Mouse (Mus musculus): ENCODE data around the gene Ppp1r12b. TPM values are rescaled to one million over a fixed set of nuclear protein-coding genes. Genes with fewer than 3 reads are reported as not detected.

Ppp1r12b gene
- polyA plus RNA-seq, 1 experiment = 8.9 TPM

GRCm38 (mm10) chr1:134987173-134987961, 31.6 kb upstream of the Ppp1r12b start:
- Histone ChIP-seq H3K9ac (ENCODE audit: low read depth, poor library complexity, severe bottlenecking) (0 out of 2 replicates have a peak overlapping the region, but pooled peaks have one; percentile 9), H3K4me3 (ENCODE audit: low read depth, low read length) (peak overlapping the region; percentile 47), H3K36me3 (ENCODE audit: control insufficient read depth, insufficient read depth, low read length, poor library complexity, severe bottlenecking) (no peaks in the 10 kb centered on the region), H3K9me3 (replicated peaks; ENCODE audit: control insufficient read depth, insufficient read depth, low read length, poor library complexity, severe bottlenecking) (no peaks in the 10 kb centered on the region), H3K27me3 (ENCODE audit: control insufficient read depth, insufficient read depth, low read length, poor library complexity, severe bottlenecking) (no peaks in the 10 kb centered on the region), H3K27ac (ENCODE audit: insufficient read depth, low read length) (no peak overlapping the region), H3K4me1 (ENCODE audit: control insufficient read depth, insufficient read depth, low read length) (no peaks in the 10 kb centered on the region)
- no peak for TF ChIP-seq EP300 (IDR thresholded peaks at IDR 0.05; ENCODE audit: insufficient read depth, low read depth, low read length)
- TF ChIP-seq CTCF (IDR thresholded peaks at IDR 0.05; ENCODE audit: low read depth, low read length) = no peak
- no peak for TF ChIP-seq POLR2A (IDR thresholded peaks at IDR 0.05; ENCODE audit: insufficient read depth, low read length)

DNA sequence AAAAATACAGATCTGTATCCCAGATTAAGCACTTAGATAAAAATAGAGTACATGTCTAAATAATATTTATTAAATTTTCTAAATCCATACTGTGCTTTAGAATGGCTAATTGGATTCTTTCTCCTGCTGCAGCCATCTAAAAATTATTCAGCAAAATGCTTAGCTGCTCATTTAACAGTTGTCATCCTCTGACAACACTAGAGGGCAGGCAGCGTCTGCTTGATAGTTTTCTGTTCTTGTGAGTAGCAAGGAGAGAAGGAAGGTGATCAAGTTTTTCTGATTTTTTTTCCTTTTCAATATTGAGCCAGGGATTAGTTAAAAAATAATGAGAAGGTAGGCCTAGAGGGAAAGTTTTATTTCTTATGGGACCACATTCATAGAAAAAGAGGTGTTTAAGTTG, 17.2 kb upstream of the Ppp1r12b start:
- TF ChIP-seq EP300 (IDR thresholded peaks at IDR 0.05; ENCODE audit: insufficient read depth, low read depth, low read length) (no peak), POLR2A (IDR thresholded peaks at IDR 0.05; ENCODE audit: insufficient read depth, low read length) (no peak), CTCF (IDR thresholded peaks at IDR 0.05; ENCODE audit: low read depth, low read length) (no peak)
- H3K27ac ChIP-seq (ENCODE audit: insufficient read depth, low read length) = no peak overlapping the region
- H3K36me3 ChIP-seq (ENCODE audit: control insufficient read depth, insufficient read depth, low read length, poor library complexity, severe bottlenecking) = peaks cover 65% of the 10 kb centered on the region

GRCm38 (mm10) chr1:134965430-134965829, 9.7 kb upstream of the Ppp1r12b start:
- TF ChIP-seq CTCF (IDR thresholded peaks at IDR 0.05; ENCODE audit: low read depth, low read length) (no peak), POLR2A (IDR thresholded peaks at IDR 0.05; ENCODE audit: insufficient read depth, low read length) (no peak), EP300 (IDR thresholded peaks at IDR 0.05; ENCODE audit: insufficient read depth, low read depth, low read length) (no peak)
- Histone ChIP-seq H3K9ac (ENCODE audit: low read depth, poor library complexity, severe bottlenecking) (no peak overlapping the region), H3K4me1 (ENCODE audit: control insufficient read depth, insufficient read depth, low read length) (no peaks in the 10 kb centered on the region), H3K4me3 (ENCODE audit: low read depth, low read length) (no peak overlapping the region), H3K27me3 (ENCODE audit: control insufficient read depth, insufficient read depth, low read length, poor library complexity, severe bottlenecking) (no peaks in the 10 kb centered on the region), H3K27ac (ENCODE audit: insufficient read depth, low read length) (no peak overlapping the region), H3K36me3 (ENCODE audit: control insufficient read depth, insufficient read depth, low read length, poor library complexity, severe bottlenecking) (peaks cover 41% of the 10 kb centered on the region), H3K9me3 (replicated peaks; ENCODE audit: control insufficient read depth, insufficient read depth, low read length, poor library complexity, severe bottlenecking) (no peaks in the 10 kb centered on the region)

More for the DNA sequence above, 17.2 kb upstream of the Ppp1r12b start:
- Histone ChIP-seq H3K4me3 (ENCODE audit: low read depth, low read length) (no peak overlapping the region), H3K9ac (ENCODE audit: low read depth, poor library complexity, severe bottlenecking) (no peak overlapping the region), H3K27me3 (ENCODE audit: control insufficient read depth, insufficient read depth, low read length, poor library complexity, severe bottlenecking) (no peaks in the 10 kb centered on the region), H3K9me3 (replicated peaks; ENCODE audit: control insufficient read depth, insufficient read depth, low read length, poor library complexity, severe bottlenecking) (no peaks in the 10 kb centered on the region), H3K4me1 (ENCODE audit: control insufficient read depth, insufficient read depth, low read length) (no peaks in the 10 kb centered on the region)

- no peak overlapping the region for H3K27ac ChIP-seq (ENCODE audit: insufficient read depth, low read length)
- H3K4me3 ChIP-seq (ENCODE audit: low read depth, low read length) = peak overlapping the region; percentile 83
- H3K4me1 ChIP-seq (ENCODE audit: control insufficient read depth, insufficient read depth, low read length) = no peaks in the 10 kb centered on the region
- H3K9ac ChIP-seq (ENCODE audit: low read depth, poor library complexity, severe bottlenecking) = peak overlapping the region; percentile 76
- peaks cover 17% of the 10 kb centered on the region for H3K36me3 ChIP-seq (ENCODE audit: control insufficient read depth, insufficient read depth, low read length, poor library complexity, severe bottlenecking)
- no peaks in the 10 kb centered on the region for H3K27me3 ChIP-seq (ENCODE audit: control insufficient read depth, insufficient read depth, low read length, poor library complexity, severe bottlenecking)
- TF ChIP-seq POLR2A (IDR thresholded peaks at IDR 0.05; ENCODE audit: insufficient read depth, low read length) = no peak
- TF ChIP-seq CTCF (IDR thresholded peaks at IDR 0.05; ENCODE audit: low read depth, low read length) = peak; percentile 9
- no peak for TF ChIP-seq EP300 (IDR thresholded peaks at IDR 0.05; ENCODE audit: insufficient read depth, low read depth, low read length)
- H3K9me3 ChIP-seq (replicated peaks; ENCODE audit: control insufficient read depth, insufficient read depth, low read length, poor library complexity, severe bottlenecking) = no peaks in the 10 kb centered on the region
These were observed 7.1 kb upstream of the Ppp1r12b start for GRCm38 (mm10) chr1:134962821-134963220.

GRCm38 (mm10) chr1:134962053-134962803, 6.5 kb upstream of the Ppp1r12b start, which contains the start of gene Ube2t:
Gene Ube2t (plus strand): TSS chr1:134962565.
- H3K4me1 ChIP-seq (ENCODE audit: control insufficient read depth, insufficient read depth, low read length) = no peaks in the 10 kb centered on the region
- H3K4me3 ChIP-seq (ENCODE audit: low read depth, low read length) = peak within 1 kb of the TSS; percentile 83
- peak within 1 kb of the TSS; percentile 13; the same call in 1 of the 2 replicates for H3K27ac ChIP-seq (ENCODE audit: insufficient read depth, low read length)
- no peak for TF ChIP-seq CTCF (IDR thresholded peaks at IDR 0.05; ENCODE audit: low read depth, low read length)
- no peak for TF ChIP-seq EP300 (IDR thresholded peaks at IDR 0.05; ENCODE audit: insufficient read depth, low read depth, low read length)
- peak; percentile 83 for TF ChIP-seq POLR2A (IDR thresholded peaks at IDR 0.05; ENCODE audit: insufficient read depth, low read length)
- peaks cover 13% of the 10 kb centered on the region; the same call in 1 of the 2 replicates for H3K36me3 ChIP-seq (ENCODE audit: control insufficient read depth, insufficient read depth, low read length, poor library complexity, severe bottlenecking)
- H3K27me3 ChIP-seq (ENCODE audit: control insufficient read depth, insufficient read depth, low read length, poor library complexity, severe bottlenecking) = no peaks in the 10 kb centered on the region
- no peaks in the 10 kb centered on the region for H3K9me3 ChIP-seq (replicated peaks; ENCODE audit: control insufficient read depth, insufficient read depth, low read length, poor library complexity, severe bottlenecking)
- H3K9ac ChIP-seq (ENCODE audit: low read depth, poor library complexity, severe bottlenecking) = peak within 1 kb of the TSS; percentile 76

Data from ES-Bruce4 (cell line).